Mouse (Mus musculus) thymus, postnatal 10 days (tissue): ENCODE results near the gene 1700018F24Rik.
"Not testable (repeated sequence)": the region's sequence is repeated elsewhere in the genome, so short reads cannot be mapped to it uniquely, and the experiment has no call there.

Experiments used
- DNase-seq, 2 experiments: peaks; one replicate each; pipeline ENCODE4 v3.0.0; 2021; ENCODE audit warnings: low spot score in 2 of 2

Gene 1700018F24Rik

GRCm38 (mm10) chr5:145042690-145043089 is at the start of gene 1700018F24Rik:
TSS of gene 1700018F24Rik (plus strand) at chr5:145042990.
- DNase-seq = not testable (repeated sequence)

- no peak for DNase-seq
Observed at GRCm38 (mm10) chr5:144998491-144998890, 44.3 kb upstream of the 1700018F24Rik start.

DNA sequence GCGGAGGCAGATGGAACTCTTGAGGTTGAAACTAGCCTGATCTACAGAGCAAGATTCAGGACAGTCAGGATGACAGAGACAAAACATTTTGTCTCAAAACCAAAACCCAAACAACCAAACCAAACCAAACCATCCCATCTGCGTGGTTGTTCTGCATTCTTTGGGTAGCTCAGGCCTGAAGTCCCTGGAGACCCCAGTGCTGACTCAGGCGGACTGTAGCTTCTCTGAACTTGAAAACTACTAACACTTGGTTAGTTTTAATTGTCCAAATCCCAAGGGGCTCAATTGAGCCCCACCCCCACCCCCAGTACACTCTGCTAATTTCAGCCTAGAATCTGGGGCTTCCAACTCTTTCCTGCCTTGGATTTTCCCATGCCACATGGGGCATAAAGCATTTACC is 39.4 kb upstream of the 1700018F24Rik start:
- no peak for DNase-seq

- no peak for DNase-seq
Observed at GRCm38 (mm10) chr5:145004495-145004894, 38.3 kb upstream of the 1700018F24Rik start.

DNA sequence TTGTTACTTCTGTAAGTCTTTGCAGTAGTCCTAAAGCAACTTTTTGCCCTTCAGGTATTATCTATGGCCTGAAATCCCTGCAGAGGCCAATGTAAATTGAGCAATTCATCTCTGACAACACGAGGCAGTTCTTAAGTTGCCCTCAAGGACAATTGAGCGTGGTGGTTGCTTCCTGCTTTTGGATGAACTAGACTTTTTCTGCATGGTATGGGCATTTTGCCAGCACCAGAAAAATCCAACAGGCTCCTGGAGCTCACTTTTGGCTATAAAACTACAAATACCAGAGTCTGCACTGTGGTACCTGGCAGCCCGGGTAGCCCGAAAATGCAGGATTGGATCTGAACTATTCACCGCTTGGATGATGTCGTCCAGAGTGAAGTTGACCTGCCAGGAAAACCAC is 37.2 kb upstream of the 1700018F24Rik start:
- no peak for DNase-seq

- DNase-seq = no peak
Observed at GRCm38 (mm10) chr5:145008878-145009659, 33.7 kb upstream of the 1700018F24Rik start.

DNA sequence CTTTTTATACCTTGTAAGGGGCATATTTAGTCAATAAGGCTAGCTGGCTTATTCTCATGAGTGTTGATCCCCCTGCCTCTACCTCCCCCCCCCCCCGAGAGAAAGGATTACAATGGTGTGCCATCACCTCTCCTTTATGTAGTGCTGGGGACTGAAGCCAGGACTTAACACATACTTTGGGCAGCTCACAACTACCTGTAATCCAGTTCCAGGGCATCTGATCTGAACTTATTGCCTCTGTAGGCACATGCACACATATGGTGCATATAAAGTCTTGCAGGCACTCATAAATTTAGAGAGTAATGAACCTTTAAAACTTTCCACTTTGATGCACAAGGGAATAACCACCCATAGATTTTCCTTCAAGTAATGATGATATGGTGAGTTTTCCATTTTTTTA is 28.5 kb upstream of the 1700018F24Rik start:
- DNase-seq = no peak

DNA sequence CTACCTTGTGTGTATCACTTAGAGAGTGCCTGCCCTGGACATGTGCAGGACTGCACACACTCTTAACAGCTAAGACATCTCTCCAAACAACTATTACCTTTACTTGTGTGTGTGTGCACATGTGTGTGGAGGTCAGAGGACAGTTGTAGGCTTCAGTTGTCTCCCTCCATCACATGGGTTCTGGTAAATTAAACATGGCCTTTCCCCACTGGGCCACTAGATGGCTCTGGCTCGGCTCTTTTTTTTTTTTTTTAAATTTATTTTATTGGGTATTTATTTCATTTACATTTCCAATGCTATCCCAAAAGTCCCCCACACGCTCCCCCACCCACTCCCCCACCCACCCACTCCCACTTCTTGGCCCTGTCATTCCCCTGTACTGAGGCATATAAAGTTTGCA is 26.0 kb upstream of the 1700018F24Rik start:
- not testable (repeated sequence) for DNase-seq

GRCm38 (mm10) chr5:145020254-145020653 is 22.5 kb upstream of the 1700018F24Rik start:
- DNase-seq = not testable (repeated sequence)

GRCm38 (mm10) chr5:145020712-145021111 is 22.1 kb upstream of the 1700018F24Rik start:
- DNase-seq = not testable (repeated sequence)

GRCm38 (mm10) chr5:145030476-145030875 is 12.3 kb upstream of the 1700018F24Rik start:
- not testable (repeated sequence) for DNase-seq

GRCm38 (mm10) chr5:145032391-145032790 is 10.4 kb upstream of the 1700018F24Rik start, which contains the start of gene Gm4871:
TSS of gene Gm4871 (minus strand) at chr5:145032754.
- not testable (repeated sequence) for DNase-seq

DNA sequence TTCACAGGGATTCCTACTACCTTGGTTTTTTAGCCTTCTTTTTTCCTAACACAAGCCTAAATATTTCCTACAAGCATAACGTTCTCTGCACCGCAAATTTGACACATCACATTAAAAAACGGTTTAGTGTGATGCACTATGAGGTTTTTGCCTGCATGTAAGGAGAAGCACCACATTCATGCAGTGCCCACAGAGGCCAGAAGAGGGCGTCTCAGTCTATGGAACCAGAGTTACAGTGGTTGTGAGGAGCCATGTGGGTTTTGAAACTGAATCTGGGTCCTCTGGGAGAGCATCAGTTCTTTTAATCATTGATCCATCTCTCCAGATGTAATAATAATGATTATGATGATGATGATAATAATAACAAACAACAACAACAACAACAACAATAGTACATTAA is 1.2 kb upstream of the 1700018F24Rik start:
- peak in 1 of 2 experiments; percentile 5 for DNase-seq

- not testable (repeated sequence) for DNase-seq
Observed at GRCm38 (mm10) chr5:145054187-145054586, 11.4 kb downstream of the 1700018F24Rik start.

- no peak for DNase-seq
Observed at GRCm38 (mm10) chr5:145057907-145058306, 15.1 kb downstream of the 1700018F24Rik start.

- no peak for DNase-seq
Observed at GRCm38 (mm10) chr5:145058722-145059121, 15.9 kb downstream of the 1700018F24Rik start.

DNA sequence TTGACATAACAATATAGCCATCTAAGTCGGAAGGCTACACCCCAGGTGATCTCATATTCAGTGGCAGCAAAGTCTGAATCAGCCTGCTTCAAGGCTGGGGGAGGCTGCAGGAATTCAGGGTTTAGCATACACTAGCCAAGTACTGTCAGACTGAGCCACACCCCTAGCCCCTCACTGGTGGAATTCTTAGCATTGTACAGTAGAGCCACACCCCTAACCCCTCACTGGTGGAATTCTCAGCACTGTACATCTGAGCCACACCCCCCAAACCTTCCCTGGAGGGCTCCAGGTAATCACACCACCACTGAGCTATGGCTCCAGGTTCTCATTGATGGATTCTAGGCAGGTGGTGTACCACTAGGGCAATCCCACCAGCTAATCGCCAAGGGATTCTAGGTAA is 16.7 kb downstream of the 1700018F24Rik start:
- DNase-seq = no peak

- no peak for DNase-seq
Observed at GRCm38 (mm10) chr5:145064765-145065340, 22.1 kb downstream of the 1700018F24Rik start.

- no peak for DNase-seq
Observed at GRCm38 (mm10) chr5:145068863-145069262, 26.1 kb downstream of the 1700018F24Rik start.

GRCm38 (mm10) chr5:145069707-145070106 is 26.9 kb downstream of the 1700018F24Rik start:
- peak; percentile 10 to 72 for DNase-seq

DNA sequence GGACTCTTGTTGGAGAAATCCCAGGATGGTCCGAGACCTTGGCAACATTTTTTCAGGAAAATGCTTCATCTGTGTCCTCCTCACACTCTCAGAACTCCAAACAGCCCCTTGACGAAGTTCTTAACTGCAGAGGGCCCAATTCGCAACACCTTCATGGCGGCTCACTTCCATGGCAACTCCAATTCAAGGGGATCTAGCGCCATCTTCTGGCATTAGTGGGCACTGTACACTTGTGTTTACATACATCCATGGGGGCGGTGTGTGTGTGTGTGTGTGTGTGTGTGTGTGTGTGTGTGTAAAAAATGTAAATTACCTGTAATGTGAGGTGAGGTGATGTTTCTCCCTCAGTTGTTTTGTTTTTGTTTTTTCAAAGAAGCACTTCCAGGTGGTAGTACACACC is 28.6 kb downstream of the 1700018F24Rik start:
- DNase-seq = no peak

DNA sequence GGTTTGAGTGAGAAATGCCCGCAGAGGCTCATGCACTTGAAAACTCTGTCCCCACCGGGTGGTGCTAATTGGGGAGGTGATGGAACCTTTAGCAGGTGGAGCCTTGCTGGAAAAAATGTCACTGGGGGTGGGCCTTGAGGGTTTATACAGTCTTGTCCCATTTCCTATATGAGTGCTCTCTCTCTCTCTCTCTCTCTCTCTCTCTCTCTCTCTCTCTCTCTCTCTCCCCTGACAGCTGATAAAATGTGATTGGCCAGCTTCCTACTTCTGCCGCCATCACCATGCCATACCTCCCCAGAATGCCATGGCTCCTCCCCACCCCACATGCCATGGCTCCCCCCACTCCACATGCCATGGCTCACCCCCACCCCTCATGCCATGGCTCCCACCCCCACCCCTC is 32.3 kb downstream of the 1700018F24Rik start:
- DNase-seq = no peak
